Mouse (Mus musculus): Measurements from ENCODE around the gene Prkch.

The Prkch gene

GRCm38 (mm10) chr12:73821176-73821575 lies 236.6 kb downstream of the Prkch start:
- in situ Hi-C loops (cut with MboI, MseI), result no loop called here

GRCm38 (mm10) chr12:73822331-73822730 lies 237.7 kb downstream of the Prkch start:
- in situ Hi-C loops (cut with MboI, MseI), result no loop called here

- in situ Hi-C loops (cut with MboI, MseI), result no loop called here
Measured at GRCm38 (mm10) chr12:73824828-73825227, 240.2 kb downstream of the Prkch start.

Data from T-helper 2 cell (primary cell).